Mouse (Mus musculus) heart, embryonic 16.5 days (tissue): ENCODE measurements around the gene Ybx1. TPM values are rescaled to one million over a fixed set of nuclear protein-coding genes. Genes with fewer than 3 reads are reported as not detected.

Experiments
- ATAC-seq: fragments of 200-750 bp; cut with Nextera tagmentation; replicated peaks from 2 replicates; pipeline ENCODE4 v1.8.0; 2017; ENCODE audit warnings: moderate number of reproducible peaks; ENCODE audit not compliant: insufficient read depth, low FRiP score; ENCODE audit errors: extremely low read depth
- H3K27ac ChIP-seq: fragments of 300-500 bp; sonication (generic); 2 replicates; pipeline ENCODE4 v1.5.1; 2014; ENCODE audit warnings: mild to moderate bottlenecking, low read length, control low read depth, moderate library complexity
- H3K27me3 ChIP-seq: fragments of 300-500 bp; sonication (generic); 2 replicates; pipeline ENCODE4 v1.6.1; 2014; ENCODE audit warnings: low read length, mixed read lengths; ENCODE audit not compliant: control insufficient read depth, insufficient read depth
- H3K36me3 ChIP-seq: fragments of 300-500 bp; sonication (generic); 2 replicates; pipeline ENCODE4 v1.6.1; 2014; ENCODE audit not compliant: control insufficient read depth, insufficient read depth
- H3K4me1 ChIP-seq: fragments of 300-500 bp; sonication (generic); 2 replicates; pipeline ENCODE4 v1.6.1; 2014; ENCODE audit warnings: low read length, mixed read lengths; ENCODE audit not compliant: control insufficient read depth, insufficient read depth
- H3K4me2 ChIP-seq: fragments of 300-500 bp; sonication (generic); 2 replicates; pipeline ENCODE4 v1.6.1; 2014; ENCODE audit warnings: low read depth, mild to moderate bottlenecking, control low read depth, low read length
- H3K4me3 ChIP-seq: fragments of 300-500 bp; sonication (generic); 2 replicates; pipeline ENCODE4 v1.5.1; 2014; ENCODE audit warnings: mild to moderate bottlenecking, control low read depth, low read length
- H3K9ac ChIP-seq: fragments of 300-500 bp; sonication (generic); 2 replicates; pipeline ENCODE4 v1.6.1; 2014; ENCODE audit warnings: low read length, control low read depth
- H3K9me3 ChIP-seq: fragments of 300-500 bp; sonication (generic); replicated peaks from 2 replicates; pipeline ENCODE4 v1.6.1; 2016; ENCODE audit warnings: low read length; ENCODE audit not compliant: control insufficient read depth
- whole genome bisulfite sequencing: fragments of 180-500 bp; shearing (Covaris S2); extraction: QIAGEN DNeasy Blood & Tissue Kit; methylation state at CpG from one replicate; pipeline ENCODE4 v1.1.7; 2014; 5-methylcytosine and 5-hydroxymethylcytosine counted together
- polyA plus RNA-seq: library from polyadenylated mRNA; unstranded; fragments of >200 nt; fragmentation: Nextera tagmentation; extraction: Ambion mirVana; gene quantifications from 2 replicates; pipeline ENCODE4 v1.2.1, GENCODE M21; 2015

The Ybx1 gene
- polyA plus RNA-seq, 1 experiment from 2014 or later, result 547 TPM

- no peak overlapping the region for H3K4me3 ChIP-seq
- H3K4me2 ChIP-seq, result no peak overlapping the region
- H3K4me1 ChIP-seq, result no peaks in the 10 kb centered on the region
- 87% methylated on average over 8 of the region's 8 CpGs for WGBS
- H3K27ac ChIP-seq, result no peak overlapping the region
- H3K9ac ChIP-seq, result no peak overlapping the region
- no peaks in the 10 kb centered on the region for H3K9me3 ChIP-seq
- H3K36me3 ChIP-seq, result 0 out of 2 replicates have a peak, but pooled peaks cover 3% of the 10 kb centered on the region
- no peak for ATAC-seq
- H3K27me3 ChIP-seq, result no peaks in the 10 kb centered on the region
These were observed 8.9 kb upstream of the Ybx1 start for GRCm38 (mm10) chr4:119303291-119303690.

GRCm38 (mm10) chr4:119301777-119302176 lies 7.4 kb upstream of the Ybx1 start:
- no peaks in the 10 kb centered on the region for H3K27me3 ChIP-seq
- H3K4me3 ChIP-seq, result no peak overlapping the region
- H3K4me2 ChIP-seq, result no peak overlapping the region
- no peak for ATAC-seq
- 68% methylated on average over 3 of the region's 3 CpGs for WGBS
- no peaks in the 10 kb centered on the region for H3K9me3 ChIP-seq
- no peak overlapping the region for H3K9ac ChIP-seq
- H3K36me3 ChIP-seq, result no peaks in the 10 kb centered on the region
- H3K27ac ChIP-seq, result no peak overlapping the region
- H3K4me1 ChIP-seq, result no peaks in the 10 kb centered on the region

- Histone ChIP-seq H3K4me1 (no peaks in the 10 kb centered on the region), H3K27me3 (no peaks in the 10 kb centered on the region), H3K9me3 (no peaks in the 10 kb centered on the region), H3K4me3 (no peak overlapping the region), H3K9ac (no peak overlapping the region), H3K27ac (no peak overlapping the region), H3K4me2 (no peak overlapping the region), H3K36me3 (no peaks in the 10 kb centered on the region)
- no peak for ATAC-seq
- 90% methylated on average over 3 of the region's 3 CpGs for WGBS
These were observed 6.4 kb upstream of the Ybx1 start for GRCm38 (mm10) chr4:119300761-119301160.

- 63% methylated on average over 2 of the region's 2 CpGs for WGBS
- Histone ChIP-seq H3K4me3 (no peak overlapping the region), H3K27me3 (no peaks in the 10 kb centered on the region), H3K9me3 (no peaks in the 10 kb centered on the region), H3K9ac (no peak overlapping the region), H3K4me1 (peaks cover 7% of the 10 kb centered on the region), H3K36me3 (no peaks in the 10 kb centered on the region), H3K27ac (no peak overlapping the region), H3K4me2 (no peak overlapping the region)
- ATAC-seq, result no peak
These were observed 3.0 kb upstream of the Ybx1 start for GRCm38 (mm10) chr4:119297361-119297760.

GRCm38 (mm10) chr4:119295134-119295453 lies 690 bp upstream of the Ybx1 start:
- Histone ChIP-seq H3K9ac (peak overlapping the region; percentile 87), H3K4me3 (peak overlapping the region; percentile 95), H3K4me1 (peaks cover 13% of the 10 kb centered on the region), H3K27ac (peak overlapping the region; percentile 96), H3K4me2 (peak overlapping the region; percentile 77), H3K9me3 (no peaks in the 10 kb centered on the region), H3K36me3 (peaks cover 3% of the 10 kb centered on the region; the same call in 1 of the 2 replicates), H3K27me3 (no peaks in the 10 kb centered on the region)
- ATAC-seq, result no peak
- 8% methylated on average over 6 of the region's 6 CpGs for WGBS

- no peaks in the 10 kb centered on the region for H3K9me3 ChIP-seq
- peak; percentile 30 for ATAC-seq
- H3K27me3 ChIP-seq, result no peaks in the 10 kb centered on the region
- H3K4me3 ChIP-seq, result peak overlapping the region; percentile 95
- H3K4me2 ChIP-seq, result peak overlapping the region; percentile 88
- under 1% methylated on average over 74 of the region's 80 CpGs for WGBS
- H3K36me3 ChIP-seq, result peaks cover 3% of the 10 kb centered on the region; the same call in 1 of the 2 replicates
- peak overlapping the region; percentile 94 for H3K9ac ChIP-seq
- H3K4me1 ChIP-seq, result peaks cover 20% of the 10 kb centered on the region
- peak overlapping the region; percentile 87 for H3K27ac ChIP-seq
These were observed 688 bp downstream of the Ybx1 start for GRCm38 (mm10) chr4:119293574-119294258.

GRCm38 (mm10) chr4:119292771-119293573 lies 1.4 kb downstream of the Ybx1 start:
- H3K36me3 ChIP-seq, result peaks cover 6% of the 10 kb centered on the region; the same call in 1 of the 2 replicates
- no peaks in the 10 kb centered on the region for H3K27me3 ChIP-seq
- H3K27ac ChIP-seq, result peak overlapping the region; percentile 87
- no peaks in the 10 kb centered on the region for H3K9me3 ChIP-seq
- H3K9ac ChIP-seq, result peak overlapping the region; percentile 94
- peak overlapping the region; percentile 88 for H3K4me2 ChIP-seq
- under 1% methylated on average over 24 of the region's 24 CpGs for WGBS
- 0 out of 2 replicates have a peak, but pooled peaks have one; percentile 11 for ATAC-seq
- peak overlapping the region; percentile 95 for H3K4me3 ChIP-seq
- peaks cover 26% of the 10 kb centered on the region for H3K4me1 ChIP-seq

- ATAC-seq, result no peak
- H3K4me1 ChIP-seq, result peaks cover 35% of the 10 kb centered on the region
- no peaks in the 10 kb centered on the region for H3K9me3 ChIP-seq
- peaks cover 9% of the 10 kb centered on the region; the same call in 1 of the 2 replicates for H3K36me3 ChIP-seq
- H3K27ac ChIP-seq, result no peak overlapping the region
- H3K9ac ChIP-seq, result peak overlapping the region; percentile 94
- no peaks in the 10 kb centered on the region for H3K27me3 ChIP-seq
- H3K4me2 ChIP-seq, result peak overlapping the region; percentile 88
- peak overlapping the region; percentile 95 for H3K4me3 ChIP-seq
- 87% methylated on average over 1 of the region's 1 CpGs for WGBS
These were observed 2.5 kb downstream of the Ybx1 start for GRCm38 (mm10) chr4:119291921-119292320.

GRCm38 (mm10) chr4:119285336-119285735 lies 9.1 kb downstream of the Ybx1 start:
- 60% methylated on average over 2 of the region's 2 CpGs for WGBS
- Histone ChIP-seq H3K4me2 (no peak overlapping the region), H3K27ac (no peak overlapping the region), H3K27me3 (no peaks in the 10 kb centered on the region), H3K4me1 (peaks cover 24% of the 10 kb centered on the region), H3K9me3 (no peaks in the 10 kb centered on the region), H3K36me3 (peaks cover 34% of the 10 kb centered on the region), H3K9ac (no peak overlapping the region), H3K4me3 (no peak overlapping the region)
- no peak for ATAC-seq
